Mouse (Mus musculus): ENCODE measurements around the gene Gpr139. TPM values are rescaled to one million over a fixed set of nuclear protein-coding genes. Genes with fewer than 3 reads are reported as not detected.

The Gpr139 gene
- polyA plus RNA-seq, 1 experiment from 2014 or later, result 6.6 TPM

Other genes starting within 250 kb of the Gpr139 start
- gene Gprc5b, start 189.4 kb downstream of the Gpr139 start, polyA plus RNA-seq (2015; fragmentation: Nextera tagmentation; extraction: Ambion mirVana), result 7.2 and 7.6 TPM in 2 replicates

Data from midbrain, embryonic 13.5 days (tissue).